Mouse (Mus musculus): ENCODE results near the gene Slc35b2.

Slc35b2 gene

GRCm38 (mm10) chr17:45566360-45567161 lies 2.9 kb downstream of the Slc35b2 start:
- TF ChIP-seq GATA4 (IDR thresholded peaks at IDR 0.05; ENCODE audit: insufficient replicate concordance, low read length), result no peak

DNA sequence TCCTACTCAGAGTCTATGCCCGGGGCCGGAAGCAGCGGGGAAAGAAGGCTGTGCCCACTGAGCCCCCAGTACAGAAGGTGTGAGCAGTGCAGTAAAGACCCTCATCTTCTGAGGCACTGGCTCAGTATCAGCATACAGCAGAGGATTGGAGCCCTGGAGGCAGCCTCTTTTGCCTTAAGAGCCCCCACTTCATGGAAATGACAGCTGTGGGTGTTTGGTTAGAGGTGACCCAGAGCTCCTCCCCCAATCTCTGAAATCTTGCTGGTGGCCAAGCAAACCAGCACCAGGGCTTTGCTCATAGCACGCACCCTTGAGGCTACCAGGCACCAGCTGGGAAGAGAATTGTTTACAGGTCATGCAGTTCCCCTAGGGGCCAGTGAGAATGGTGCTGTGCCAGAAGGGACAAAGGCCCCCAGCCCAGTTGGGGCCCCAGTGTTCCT lies 3.5 kb downstream of the Slc35b2 start:
- no peak for TF ChIP-seq GATA4 (IDR thresholded peaks at IDR 0.05; ENCODE audit: insufficient replicate concordance, low read length)

GRCm38 (mm10) chr17:45568990-45569389 lies 5.3 kb downstream of the Slc35b2 start:
- TF ChIP-seq GATA4 (IDR thresholded peaks at IDR 0.05; ENCODE audit: insufficient replicate concordance, low read length), result no peak

GRCm38 (mm10) chr17:45569999-45570398 lies 6.3 kb downstream of the Slc35b2 start:
- no peak for TF ChIP-seq GATA4 (IDR thresholded peaks at IDR 0.05; ENCODE audit: insufficient replicate concordance, low read length)

- TF ChIP-seq GATA4 (IDR thresholded peaks at IDR 0.05; ENCODE audit: insufficient replicate concordance, low read length), result no peak
These were observed 8.7 kb downstream of the Slc35b2 start for GRCm38 (mm10) chr17:45572103-45573086.

DNA sequence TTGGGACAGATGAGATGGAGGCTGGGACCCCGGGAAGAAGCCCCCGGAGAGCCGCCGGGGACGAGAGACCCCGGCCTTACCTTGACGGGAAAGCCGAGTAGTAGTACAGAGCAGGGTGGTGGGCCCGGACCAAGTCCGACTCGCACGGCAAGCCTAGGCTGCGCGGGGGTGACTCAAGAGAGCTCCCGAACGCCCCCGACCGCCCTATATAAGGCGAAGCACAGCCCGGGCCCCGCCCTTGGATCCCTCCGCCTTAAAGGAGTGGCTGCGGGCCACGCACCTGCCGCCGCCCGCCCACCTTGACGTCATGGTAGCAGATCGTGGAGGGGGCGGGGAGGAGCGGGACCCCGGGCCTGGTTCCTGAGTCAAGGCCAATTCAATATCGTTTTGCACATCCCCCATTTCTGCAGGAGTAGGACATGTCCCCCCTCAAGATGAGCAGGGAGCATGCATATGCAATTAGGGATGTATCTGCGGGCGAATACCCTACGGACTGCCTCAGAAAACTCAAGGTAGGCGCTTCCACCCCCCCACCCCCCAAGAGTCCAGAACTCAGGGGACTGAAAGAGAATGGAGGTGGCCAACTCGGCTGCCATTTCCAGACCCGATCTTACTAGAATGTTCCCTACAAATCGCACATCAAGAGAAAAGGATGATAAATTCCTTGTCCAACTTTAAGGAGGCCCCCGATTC lies 9.6 kb downstream of the Slc35b2 start, which contains the start of gene Hsp90ab1:
TSS of gene Hsp90ab1 (minus strand) at position 185 of the 693 bp plus-strand sequence.
- no peak; the same call in 1 of the 2 replicates for TF ChIP-seq GATA4 (IDR thresholded peaks at IDR 0.05; ENCODE audit: insufficient replicate concordance, low read length)

GRCm38 (mm10) chr17:45573780-45574123 lies 10.1 kb downstream of the Slc35b2 start:
- TF ChIP-seq GATA4 (IDR thresholded peaks at IDR 0.05; ENCODE audit: insufficient replicate concordance, low read length), result no peak

DNA sequence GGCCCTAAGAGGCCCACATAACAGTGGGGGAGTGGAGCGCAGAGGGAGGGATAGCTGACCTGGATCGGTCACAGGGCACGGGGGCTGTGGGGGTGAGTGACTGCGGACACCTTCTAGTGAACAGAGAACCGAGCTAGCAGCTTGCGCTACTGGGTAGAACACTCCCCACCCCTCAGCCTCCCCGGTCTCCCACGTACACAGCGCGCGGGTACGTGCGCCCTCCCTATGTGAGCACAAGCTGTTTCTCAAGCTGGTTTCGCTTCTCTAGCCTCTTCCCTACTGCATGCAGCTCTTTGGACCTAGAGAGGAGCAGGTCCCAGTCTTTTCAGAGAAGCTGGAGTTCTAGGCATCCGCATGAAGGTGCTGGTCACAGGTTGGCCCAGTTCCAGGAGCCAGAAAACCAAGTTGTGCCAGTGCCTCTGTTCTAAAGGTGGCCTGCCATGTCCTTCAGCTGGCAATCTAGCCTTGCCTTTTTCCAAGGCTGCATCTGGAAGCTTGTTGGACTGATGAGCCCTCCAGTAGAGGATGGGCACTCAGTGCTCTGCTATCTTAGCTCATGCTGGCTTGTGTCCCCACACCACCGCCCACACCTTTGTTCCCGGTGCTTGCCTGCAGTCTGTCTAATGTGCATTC lies 10.6 kb downstream of the Slc35b2 start:
- no peak for TF ChIP-seq GATA4 (IDR thresholded peaks at IDR 0.05; ENCODE audit: insufficient replicate concordance, low read length)

DNA sequence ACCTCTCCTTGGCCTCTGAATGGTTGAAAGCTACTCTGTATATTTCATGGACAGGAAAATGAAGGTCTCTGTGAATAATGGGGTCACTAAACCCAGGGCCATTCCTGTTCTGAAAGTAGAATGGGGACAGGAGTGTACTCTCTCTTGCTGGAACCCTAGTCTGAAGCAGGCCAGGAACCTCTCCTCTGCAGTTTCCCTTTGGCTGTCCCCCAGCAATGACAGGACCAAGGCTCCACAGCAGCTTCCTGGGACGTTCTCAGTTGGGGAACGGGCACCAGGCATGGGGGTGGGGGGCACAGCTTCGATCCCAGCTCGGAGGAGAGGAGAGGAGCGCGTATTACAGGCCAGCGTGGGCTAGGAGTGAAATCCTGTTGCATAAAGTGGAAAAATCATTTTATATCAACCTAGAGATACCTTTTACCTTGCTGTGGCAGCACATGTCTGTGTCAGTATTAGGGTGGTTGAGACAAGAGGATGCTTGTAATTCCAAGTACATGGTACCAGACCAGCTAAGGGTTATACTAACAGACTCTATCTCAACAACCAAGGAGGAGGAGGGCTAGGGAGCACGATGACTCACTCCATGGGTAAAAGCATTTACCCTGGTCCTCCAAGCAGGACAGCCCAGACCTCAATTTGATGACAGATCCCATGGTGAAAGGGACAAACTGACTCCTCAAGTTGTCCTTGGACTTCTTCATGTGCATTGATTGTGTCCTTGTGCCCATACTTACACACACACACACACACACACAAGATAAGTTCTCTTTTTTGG lies 11.6 kb downstream of the Slc35b2 start:
- TF ChIP-seq GATA4 (IDR thresholded peaks at IDR 0.05; ENCODE audit: insufficient replicate concordance, low read length), result no peak

- no peak for TF ChIP-seq GATA4 (IDR thresholded peaks at IDR 0.05; ENCODE audit: insufficient replicate concordance, low read length)
These were observed 14.6 kb downstream of the Slc35b2 start for GRCm38 (mm10) chr17:45578242-45578641.

DNA sequence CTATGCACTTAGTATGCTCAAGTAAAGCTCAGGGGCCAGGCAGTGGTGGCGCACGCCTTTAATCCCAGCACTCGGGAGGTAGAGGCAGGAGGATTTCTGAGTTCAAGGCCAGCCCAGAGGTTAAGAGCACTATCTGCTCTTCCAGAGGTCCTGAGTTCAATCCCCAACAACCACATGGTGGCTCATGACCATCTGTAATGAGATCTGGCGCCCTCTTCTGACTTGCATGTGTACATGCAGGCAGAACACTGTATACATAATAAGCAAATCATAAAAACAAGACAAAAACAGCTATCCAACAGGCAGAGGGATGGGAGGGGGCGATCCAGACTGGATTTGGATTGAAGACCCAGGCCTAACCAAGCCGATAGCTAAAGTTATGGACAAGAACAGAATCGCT lies 15.2 kb downstream of the Slc35b2 start:
- no peak for TF ChIP-seq GATA4 (IDR thresholded peaks at IDR 0.05; ENCODE audit: insufficient replicate concordance, low read length)

GRCm38 (mm10) chr17:45579554-45579953 lies 15.9 kb downstream of the Slc35b2 start:
- no peak for TF ChIP-seq GATA4 (IDR thresholded peaks at IDR 0.05; ENCODE audit: insufficient replicate concordance, low read length)

- no peak for TF ChIP-seq GATA4 (IDR thresholded peaks at IDR 0.05; ENCODE audit: insufficient replicate concordance, low read length)
These were observed 17.3 kb downstream of the Slc35b2 start for GRCm38 (mm10) chr17:45580958-45581477.

- no peak for TF ChIP-seq GATA4 (IDR thresholded peaks at IDR 0.05; ENCODE audit: insufficient replicate concordance, low read length)
These were observed 17.9 kb downstream of the Slc35b2 start for GRCm38 (mm10) chr17:45581567-45581983.
